Mouse (Mus musculus) thymus, postnatal 10 days (tissue): ENCODE data around the gene Lpar1.
A peak's percentile ranks its signal among the peaks of the same experiment; 100 is the strongest.

Experiments
- DNase-seq, 2 experiments: peaks; one replicate each; pipeline ENCODE4 v3.0.0; 2021; ENCODE audit warnings: low spot score in 2 of 2

The Lpar1 gene

GRCm38 (mm10) chr4:58553631-58554358 is at the start of gene Lpar1:
Gene Lpar1 (minus strand): TSS chr4:58553898.
- peak; percentile 4 to 8 for DNase-seq

DNA sequence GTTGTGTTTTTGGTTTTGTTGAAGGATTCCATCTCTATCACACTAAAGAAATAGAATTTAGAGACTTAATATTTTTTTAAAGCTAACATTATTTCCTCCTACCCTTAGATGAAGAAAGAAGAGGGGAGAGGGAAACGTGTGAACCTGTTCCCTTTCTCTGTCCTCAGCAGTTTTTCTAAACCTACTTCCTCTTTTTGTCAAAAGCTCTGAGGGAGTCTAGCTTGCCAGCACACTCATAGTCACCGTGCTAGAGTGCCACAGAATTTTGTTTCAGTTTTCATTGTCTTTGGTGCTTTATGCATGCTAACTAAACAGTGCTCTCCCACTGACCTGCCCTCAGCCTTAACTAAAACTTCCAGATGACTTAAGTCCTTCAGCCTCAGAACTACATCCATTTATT is 32.2 kb upstream of the Lpar1 start:
- no peak for DNase-seq

DNA sequence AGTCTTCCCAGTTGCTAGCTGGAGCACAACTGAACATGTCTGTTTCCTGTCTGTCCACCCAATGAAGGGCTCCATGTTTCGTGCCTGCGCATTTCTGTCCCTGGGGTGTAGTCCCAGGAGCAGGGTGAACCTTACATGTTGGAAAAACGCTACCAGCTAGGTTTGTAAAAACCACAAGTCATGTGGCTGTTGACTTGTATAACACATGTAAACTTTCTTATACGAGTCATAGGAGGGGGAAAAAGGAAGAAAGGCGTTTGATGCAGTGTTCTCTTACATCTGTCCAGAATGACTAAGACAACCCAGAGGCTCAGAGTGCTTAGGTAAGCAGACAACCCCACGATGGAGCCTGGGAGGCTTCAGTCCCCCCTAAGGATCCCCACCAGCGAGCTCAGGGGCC is 27.5 kb upstream of the Lpar1 start:
- no peak for DNase-seq

DNA sequence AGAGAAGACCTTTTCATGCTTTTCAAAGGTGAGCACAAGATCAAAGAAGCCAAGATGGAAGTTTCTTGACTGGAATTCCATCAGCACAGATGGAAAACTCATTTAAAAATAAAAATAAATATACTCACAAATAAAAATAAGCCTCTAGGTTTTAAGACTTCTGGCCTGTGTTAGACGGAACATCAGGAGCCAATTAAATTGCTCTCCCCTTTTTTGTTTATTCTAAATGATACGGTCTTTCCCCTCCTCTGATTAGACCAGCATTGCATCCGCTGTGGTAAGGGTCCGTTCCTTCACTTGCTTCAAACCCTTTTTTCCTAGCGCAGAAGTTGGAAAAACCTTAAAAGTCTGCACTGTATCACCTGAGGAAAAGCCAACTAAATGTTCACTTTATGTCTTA is 26.8 kb upstream of the Lpar1 start:
- DNase-seq = no peak

- DNase-seq = no peak
These were observed 26.4 kb upstream of the Lpar1 start for GRCm38 (mm10) chr4:58580098-58580497.

DNA sequence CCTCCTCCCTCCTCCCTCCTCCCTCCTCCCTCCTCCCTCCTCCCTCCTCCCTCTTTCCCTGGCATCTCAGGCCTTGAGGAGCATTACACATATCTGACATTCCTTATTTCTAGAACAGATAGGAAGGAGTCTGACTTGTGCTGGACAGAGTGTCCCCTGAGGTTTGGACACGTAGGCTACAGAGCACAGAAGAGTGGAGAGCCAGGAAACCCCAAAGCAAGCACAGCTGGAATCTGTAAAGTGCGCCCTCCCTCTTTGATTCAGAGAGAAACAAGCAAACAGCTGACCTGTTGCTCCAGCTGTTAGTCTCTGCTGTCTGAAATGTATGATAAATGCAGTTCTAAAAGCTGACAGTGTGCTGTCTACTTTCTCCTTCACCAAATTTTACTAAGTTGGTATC is 24.8 kb upstream of the Lpar1 start:
- no peak for DNase-seq

- no peak for DNase-seq
These were observed 23.8 kb upstream of the Lpar1 start for GRCm38 (mm10) chr4:58577382-58578048.

- no peak for DNase-seq
These were observed 22.1 kb upstream of the Lpar1 start for GRCm38 (mm10) chr4:58575831-58576230.

DNA sequence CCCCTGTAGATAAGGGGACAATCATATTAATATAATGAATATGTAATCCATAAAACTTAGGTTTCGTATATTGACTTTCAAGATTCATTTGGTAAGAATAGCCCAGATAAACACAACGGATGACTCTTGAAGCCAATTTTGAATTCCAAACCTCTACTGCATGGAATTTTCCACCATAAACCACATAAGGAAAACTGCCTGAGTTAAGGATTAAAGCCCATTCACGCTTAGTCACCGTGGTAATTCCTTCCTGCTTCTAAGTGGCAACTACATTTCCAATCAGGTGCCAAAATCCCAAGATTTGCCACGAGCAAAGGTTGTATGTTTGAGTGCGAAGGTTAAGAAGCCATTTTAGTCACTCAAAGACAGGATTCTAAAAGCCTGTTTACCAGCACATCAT is 20.3 kb upstream of the Lpar1 start:
- no peak for DNase-seq

DNA sequence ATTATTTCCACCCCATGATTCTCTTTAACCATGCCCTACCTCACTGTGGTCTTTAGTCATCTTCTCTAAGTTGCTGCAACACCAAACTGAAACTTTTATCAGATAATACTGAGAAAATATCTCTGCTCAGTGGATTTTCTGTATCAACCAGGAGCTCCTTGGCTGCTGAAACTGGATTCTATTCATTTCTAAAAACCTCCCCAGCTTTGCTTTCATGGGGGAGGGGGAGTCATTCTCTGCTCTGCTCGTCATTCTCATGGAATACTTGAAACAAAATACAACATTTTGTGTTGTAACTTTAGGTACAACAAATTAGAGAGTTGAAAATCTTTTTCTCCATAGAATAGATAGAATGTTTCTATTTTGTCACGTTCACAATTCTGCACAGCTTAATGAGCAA is 18.7 kb upstream of the Lpar1 start:
- DNase-seq = no peak

DNA sequence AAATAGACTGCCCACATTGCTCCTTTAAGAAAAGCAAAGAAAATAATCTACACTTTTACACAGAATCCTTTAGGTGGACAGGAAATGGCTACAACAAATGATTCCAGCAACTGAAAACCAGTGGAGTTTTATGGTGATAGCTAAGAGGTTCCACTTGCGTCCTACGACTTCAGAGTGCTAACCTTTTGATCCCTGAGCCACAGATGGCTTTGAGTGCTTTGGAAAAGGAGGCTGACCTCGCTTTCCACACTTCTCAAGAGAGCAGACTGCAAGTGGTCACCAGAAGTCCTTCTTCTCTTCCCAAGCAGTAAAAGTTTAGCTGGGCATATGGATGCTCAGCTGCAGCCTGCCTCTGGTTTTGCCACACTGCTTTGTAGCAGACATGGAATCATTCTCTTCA is 18.0 kb upstream of the Lpar1 start:
- no peak for DNase-seq

DNA sequence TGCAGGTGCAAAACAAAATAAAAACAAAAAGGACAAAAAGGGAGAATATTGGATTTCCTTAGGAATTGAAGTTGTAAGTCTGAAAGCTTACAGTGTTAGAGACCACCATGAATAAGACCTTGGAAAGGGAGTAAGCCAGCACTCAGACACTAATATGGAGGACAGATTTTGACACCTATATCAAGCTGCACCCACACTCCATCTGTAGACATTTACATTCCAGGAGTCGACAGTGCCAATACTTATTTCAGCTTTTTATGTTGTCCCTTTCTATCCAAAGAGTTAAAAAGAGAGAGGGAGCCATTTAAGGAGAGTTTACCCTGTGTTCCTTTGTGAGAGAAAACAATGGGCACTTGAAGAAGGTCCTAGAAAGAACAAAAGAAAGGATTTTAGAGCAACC is 17.5 kb upstream of the Lpar1 start:
- no peak for DNase-seq

DNA sequence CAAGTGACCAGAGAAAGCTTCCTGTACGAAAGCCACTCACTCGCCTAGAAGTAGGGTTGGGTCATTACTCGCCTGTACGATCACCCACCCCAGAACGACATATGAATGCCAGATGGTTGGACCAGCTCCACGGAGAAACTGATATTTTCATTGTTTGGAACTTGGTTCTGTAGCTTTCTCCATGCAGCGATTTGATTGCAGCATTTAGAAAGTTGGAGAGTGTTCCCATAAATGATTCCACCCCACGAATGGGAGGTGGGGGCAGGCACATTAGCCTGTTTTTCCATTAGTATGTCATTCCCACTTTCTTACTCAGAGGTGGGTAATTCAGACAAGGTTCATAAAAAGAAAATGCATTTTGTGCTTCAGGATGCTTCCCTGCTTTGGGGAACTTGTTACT is 14.8 kb upstream of the Lpar1 start:
- DNase-seq = no peak

DNA sequence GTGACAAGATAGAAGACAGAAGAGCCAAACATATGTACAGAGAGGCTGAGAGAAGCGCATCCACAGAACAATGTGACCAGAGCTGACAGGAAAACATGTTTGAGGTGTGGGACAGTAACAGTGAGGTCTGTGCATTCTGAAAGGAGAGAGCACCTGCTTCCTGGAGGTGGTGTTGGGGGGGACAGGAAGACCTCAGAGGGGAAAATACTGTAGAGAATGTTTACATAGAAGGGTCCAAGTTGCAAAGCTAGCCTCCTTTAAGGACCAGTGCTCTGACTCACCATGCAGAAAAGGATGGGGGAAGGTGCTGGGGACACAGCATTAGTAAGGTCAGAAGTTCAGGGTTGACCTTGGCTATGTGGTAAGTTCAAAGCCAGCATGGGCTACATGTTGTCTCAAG is 9.1 kb upstream of the Lpar1 start:
- DNase-seq = no peak

- DNase-seq = no peak
These were observed 3.3 kb upstream of the Lpar1 start for GRCm38 (mm10) chr4:58557001-58557400.

- no peak for DNase-seq
These were observed 701 bp upstream of the Lpar1 start for GRCm38 (mm10) chr4:58554359-58554838.

DNA sequence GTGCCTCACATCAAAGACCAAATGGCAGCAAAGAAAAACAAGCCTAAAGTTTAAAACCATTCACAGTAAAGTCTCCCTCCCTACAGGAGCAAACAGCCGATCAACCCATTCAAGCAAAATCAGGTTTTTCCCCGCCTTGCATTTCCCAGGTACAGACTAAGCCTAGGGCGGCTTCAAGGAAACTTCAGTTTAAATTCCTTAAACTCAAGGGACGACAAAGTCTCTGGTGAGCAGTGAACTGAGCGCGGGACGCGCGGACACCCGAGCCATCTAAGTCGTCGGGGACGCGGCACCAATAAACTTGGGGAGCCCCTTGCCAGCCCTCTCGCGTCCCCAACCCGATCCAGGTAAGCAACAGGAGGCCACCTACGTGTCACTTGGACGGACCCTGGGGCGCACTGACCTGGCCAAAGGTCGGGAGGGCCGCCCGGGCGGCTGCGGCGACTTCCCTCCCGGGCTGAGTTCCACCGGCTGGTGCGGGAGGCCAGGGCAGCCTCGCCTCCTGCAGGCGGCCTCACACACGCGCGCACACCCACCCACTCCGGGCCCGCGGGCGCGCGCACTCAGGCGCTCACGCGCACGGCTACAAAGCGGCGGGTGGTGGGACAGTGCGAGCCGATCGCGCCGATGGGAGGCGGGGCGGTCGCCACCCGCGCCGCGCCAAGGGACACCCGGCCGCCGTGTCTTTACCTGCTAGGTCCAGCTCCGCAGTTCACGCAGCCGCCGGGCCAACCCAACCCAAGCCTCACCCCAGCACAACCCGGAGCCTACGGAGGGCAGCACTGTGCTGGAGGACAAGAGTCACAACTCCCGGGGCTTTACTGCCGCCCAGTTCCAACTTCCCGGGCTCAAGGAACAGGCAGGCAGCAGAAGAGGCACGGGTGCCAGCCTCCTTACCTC is 717 bp downstream of the Lpar1 start:
- peak; percentile 21 to 59 for DNase-seq

DNA sequence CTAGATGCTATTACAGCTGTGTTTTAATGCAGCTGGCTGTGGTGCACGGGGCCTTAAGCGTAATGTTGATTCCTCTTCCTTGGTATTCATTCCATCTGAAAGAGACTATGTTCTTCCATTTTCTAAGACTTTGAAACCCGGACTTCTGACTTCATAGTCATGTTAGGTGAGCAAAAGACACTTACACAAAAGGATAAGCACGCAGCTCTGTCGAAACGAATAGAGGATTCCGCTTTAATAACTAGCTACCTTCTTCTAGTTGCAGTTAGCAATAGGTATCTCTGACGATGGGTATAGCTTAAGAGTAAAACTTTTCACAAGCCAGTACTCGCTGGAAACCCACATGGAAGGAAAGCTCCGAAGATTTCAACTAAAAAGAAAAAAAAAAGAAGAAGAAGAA is 1.5 kb downstream of the Lpar1 start:
- DNase-seq = no peak

DNA sequence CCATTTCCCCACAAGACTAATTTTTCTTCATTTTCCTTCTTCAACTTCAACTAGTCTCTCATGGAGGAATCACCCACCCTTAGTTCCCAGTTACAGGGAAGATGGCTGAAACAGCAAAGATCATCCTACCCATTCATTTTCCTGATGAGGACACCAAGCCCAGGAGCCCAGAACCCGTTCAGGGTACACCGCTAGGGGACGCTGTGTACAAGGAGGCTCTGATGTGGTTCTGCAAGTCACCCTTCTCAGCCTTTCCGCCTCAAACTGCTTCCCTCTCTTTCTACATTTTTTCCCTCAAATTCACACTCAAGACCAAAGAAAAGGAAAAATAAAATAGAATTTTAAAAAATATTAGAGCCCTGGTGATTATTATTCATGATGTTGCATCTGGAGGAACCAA is 1.9 kb downstream of the Lpar1 start:
- DNase-seq = peak; percentile 28 to 69

DNA sequence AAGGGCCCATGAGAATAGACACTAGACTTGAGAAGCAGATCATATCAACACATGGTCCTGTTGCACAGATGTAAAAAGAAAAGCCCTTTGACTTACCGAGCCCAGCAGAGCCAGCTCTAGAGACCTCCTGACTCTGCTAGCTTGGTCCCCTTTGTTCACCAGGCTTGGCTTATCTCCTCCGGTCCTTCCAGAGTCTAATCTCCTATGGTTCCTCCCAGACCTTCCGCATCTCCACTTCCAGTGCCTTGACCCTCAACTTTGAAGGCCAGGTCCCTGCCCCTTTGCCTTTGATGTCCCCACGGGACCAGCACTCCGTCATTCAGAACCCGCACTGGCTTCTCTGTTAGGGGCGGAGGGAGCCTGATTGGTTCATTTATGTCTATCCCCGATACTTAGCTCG is 6.0 kb downstream of the Lpar1 start:
- no peak for DNase-seq

GRCm38 (mm10) chr4:58547273-58547565 is 6.5 kb downstream of the Lpar1 start:
- no peak for DNase-seq

DNA sequence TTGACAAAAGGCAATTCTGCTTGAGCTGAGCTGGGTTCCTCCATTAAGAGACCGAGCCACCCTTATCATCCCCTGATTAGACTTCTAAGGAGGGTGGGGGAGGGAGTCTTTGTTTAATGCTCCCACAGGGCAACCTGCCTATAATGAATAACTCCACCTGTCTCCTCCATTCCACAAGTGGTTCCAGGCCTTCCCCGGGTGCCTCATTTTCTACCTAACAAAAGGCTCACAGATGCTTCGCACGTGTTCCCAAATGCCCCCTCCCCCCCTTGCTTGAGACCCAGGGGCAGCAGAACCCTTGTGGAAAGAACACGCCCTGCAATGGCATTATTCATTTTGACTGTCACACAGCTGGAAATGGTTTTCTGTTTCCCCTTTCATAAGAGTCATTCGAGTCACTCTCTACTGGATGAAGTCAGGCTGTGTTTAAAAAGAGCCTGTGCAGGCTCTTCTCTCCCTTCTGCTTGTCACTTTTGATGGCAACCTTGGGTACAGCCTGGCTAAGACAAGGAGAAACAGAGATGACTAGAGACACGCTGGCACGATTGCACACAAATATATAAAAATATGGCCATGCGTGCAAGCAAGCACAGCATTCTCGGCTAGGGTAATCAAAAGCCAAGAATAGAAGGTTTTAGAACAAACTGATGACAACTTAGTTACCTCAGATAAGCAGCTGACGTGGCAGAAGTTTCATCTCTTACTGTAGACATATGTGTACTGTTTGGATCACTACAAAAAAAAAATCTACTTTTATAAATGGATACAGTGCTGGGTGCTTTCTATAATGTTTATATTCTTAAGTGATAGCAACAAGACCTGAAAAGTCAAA is 7.0 kb downstream of the Lpar1 start:
- no peak for DNase-seq
